Mouse (Mus musculus) forebrain, embryonic 16.5 days (tissue): ENCODE results near the gene Gnas. TPM values are rescaled to one million over a fixed set of nuclear protein-coding genes. Genes with fewer than 3 reads are reported as not detected.

Experiments
- ATAC-seq: fragments of 200-750 bp; cut with Nextera tagmentation; 2 replicates; pipeline ENCODE4 v1.8.0; 2017; ENCODE audit warnings: mild to moderate bottlenecking, moderate library complexity
- H3K27ac ChIP-seq: fragments of 300-500 bp; sonication (generic); 2 replicates; pipeline ENCODE4 v1.5.1; 2014; ENCODE audit warnings: low read length, control low read depth
- H3K27me3 ChIP-seq: fragments of 300-500 bp; sonication (generic); replicated peaks from 2 replicates; pipeline ENCODE4 v1.6.1; 2014; ENCODE audit warnings: low read length; ENCODE audit not compliant: control insufficient read depth, insufficient read depth
- H3K36me3 ChIP-seq: fragments of 300-500 bp; sonication (generic); 2 replicates; pipeline ENCODE4 v1.6.1; 2014; ENCODE audit not compliant: control insufficient read depth, insufficient read depth
- H3K4me1 ChIP-seq: fragments of 300-500 bp; sonication (generic); replicated peaks from 2 replicates; pipeline ENCODE4 v1.6.1; 2014; ENCODE audit warnings: low read length; ENCODE audit not compliant: control insufficient read depth, insufficient read depth
- H3K4me2 ChIP-seq: fragments of 300-500 bp; sonication (generic); 2 replicates; pipeline ENCODE4 v1.6.1; 2014; ENCODE audit warnings: mild to moderate bottlenecking, low read length, control low read depth
- H3K4me3 ChIP-seq: fragments of 300-500 bp; sonication (generic); replicated peaks from 2 replicates; pipeline ENCODE4 v1.5.1; 2014; ENCODE audit warnings: mild to moderate bottlenecking, low read length, control low read depth
- H3K9ac ChIP-seq: fragments of 300-500 bp; sonication (generic); replicated peaks from 2 replicates; pipeline ENCODE4 v1.6.1; 2014; ENCODE audit warnings: low read depth, low read length, control low read depth
- H3K9me3 ChIP-seq: fragments of 300-500 bp; sonication (generic); 2 replicates; pipeline ENCODE4 v1.6.1; 2016; ENCODE audit warnings: low read length; ENCODE audit not compliant: control insufficient read depth
- WGBS: fragments of 180-500 bp; shearing (Covaris S2); extraction: QIAGEN DNeasy Blood & Tissue Kit; methylation state at CpG from one replicate; pipeline ENCODE4 v1.1.7; 2014; 5-methylcytosine and 5-hydroxymethylcytosine counted together
- polyA plus RNA-seq: library from polyadenylated mRNA; unstranded; fragments of >200 nt; fragmentation: Nextera tagmentation; extraction: Ambion mirVana; gene quantifications from 2 replicates; pipeline ENCODE4 v1.2.1, GENCODE M21; 2015

The Gnas gene
- polyA plus RNA-seq, result 1,187 and 1,213 TPM in 2 replicates

DNA sequence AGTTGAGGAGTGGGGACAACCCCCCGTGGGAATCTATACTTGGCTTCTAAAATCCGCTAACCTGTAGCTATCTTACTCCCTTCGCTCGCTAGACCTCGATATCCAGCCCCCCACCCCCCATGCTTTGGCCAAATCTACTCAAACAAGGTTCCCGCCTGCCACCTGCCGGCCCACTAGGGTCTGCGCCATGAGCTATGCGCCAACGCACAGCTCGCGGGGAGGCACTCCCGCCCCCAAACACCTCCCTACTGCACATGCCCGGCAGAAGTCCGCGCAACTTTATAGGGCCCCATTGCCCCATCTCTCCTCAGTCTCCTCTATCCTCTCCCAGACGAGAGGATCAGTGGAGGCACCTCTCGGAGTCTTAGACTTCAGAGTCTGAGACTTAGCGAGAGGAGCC is at the start of gene Gnas:
Gene Gnas (plus strand): TSS at position 310 of the 400 bp plus-strand sequence.
- H3K4me2 ChIP-seq, result peak within 1 kb of the TSS; percentile 42
- H3K4me1 ChIP-seq, result peaks cover 14% of the 10 kb centered on the region; the same call in 1 of the 2 replicates
- H3K27me3 ChIP-seq, result peaks cover 38% of the 10 kb centered on the region
- H3K4me3 ChIP-seq, result peak within 1 kb of the TSS; percentile 26
- peaks cover 34% of the 10 kb centered on the region for H3K36me3 ChIP-seq
- 54% methylated on average over 19 of the region's 19 CpGs for WGBS
- peaks cover 23% of the 10 kb centered on the region for H3K9me3 ChIP-seq
- H3K27ac ChIP-seq, result no peak within 1 kb of the TSS
- peak; percentile 39; the same call in 1 of the 2 replicates for ATAC-seq
- no peak within 1 kb of the TSS for H3K9ac ChIP-seq

- Histone ChIP-seq H3K27me3 (no peaks in the 10 kb centered on the region), H3K4me3 (no peak overlapping the region), H3K9me3 (no peaks in the 10 kb centered on the region), H3K9ac (no peak overlapping the region), H3K4me2 (no peak overlapping the region), H3K4me1 (no peaks in the 10 kb centered on the region), H3K27ac (no peak overlapping the region), H3K36me3 (no peaks in the 10 kb centered on the region)
- no peak for ATAC-seq
- 97% methylated on average over 5 of the region's 5 CpGs for WGBS
Measured at GRCm38 (mm10) chr2:174242431-174242830, 41.7 kb upstream of the Gnas start.

GRCm38 (mm10) chr2:174251963-174252362 is 32.2 kb upstream of the Gnas start:
- Histone ChIP-seq H3K4me3 (no peak overlapping the region), H3K4me1 (no peaks in the 10 kb centered on the region), H3K27me3 (no peaks in the 10 kb centered on the region), H3K36me3 (no peaks in the 10 kb centered on the region), H3K27ac (no peak overlapping the region), H3K4me2 (no peak overlapping the region), H3K9ac (no peak overlapping the region), H3K9me3 (no peaks in the 10 kb centered on the region)
- no peak for ATAC-seq

- Histone ChIP-seq H3K27me3 (no peaks in the 10 kb centered on the region), H3K36me3 (no peaks in the 10 kb centered on the region), H3K4me3 (no peak overlapping the region), H3K4me1 (no peaks in the 10 kb centered on the region), H3K9me3 (no peaks in the 10 kb centered on the region), H3K4me2 (no peak overlapping the region), H3K9ac (no peak overlapping the region), H3K27ac (no peak overlapping the region)
- 29% methylated on average over 2 of the region's 2 CpGs for WGBS
- no peak for ATAC-seq
Measured at GRCm38 (mm10) chr2:174257312-174257711, 26.8 kb upstream of the Gnas start.

- H3K4me3 ChIP-seq, result no peak overlapping the region
- no peak overlapping the region for H3K27ac ChIP-seq
- H3K9me3 ChIP-seq, result no peaks in the 10 kb centered on the region
- no peaks in the 10 kb centered on the region for H3K27me3 ChIP-seq
- H3K36me3 ChIP-seq, result no peaks in the 10 kb centered on the region
- no peaks in the 10 kb centered on the region for H3K4me1 ChIP-seq
- H3K4me2 ChIP-seq, result no peak overlapping the region
- ATAC-seq, result no peak
- 7% methylated on average over 3 of the region's 3 CpGs for WGBS
- no peak overlapping the region for H3K9ac ChIP-seq
Measured at GRCm38 (mm10) chr2:174260004-174260403, 24.1 kb upstream of the Gnas start.

- no peaks in the 10 kb centered on the region for H3K27me3 ChIP-seq
Measured at GRCm38 (mm10) chr2:174260908-174261800, 23.0 kb upstream of the Gnas start.

DNA sequence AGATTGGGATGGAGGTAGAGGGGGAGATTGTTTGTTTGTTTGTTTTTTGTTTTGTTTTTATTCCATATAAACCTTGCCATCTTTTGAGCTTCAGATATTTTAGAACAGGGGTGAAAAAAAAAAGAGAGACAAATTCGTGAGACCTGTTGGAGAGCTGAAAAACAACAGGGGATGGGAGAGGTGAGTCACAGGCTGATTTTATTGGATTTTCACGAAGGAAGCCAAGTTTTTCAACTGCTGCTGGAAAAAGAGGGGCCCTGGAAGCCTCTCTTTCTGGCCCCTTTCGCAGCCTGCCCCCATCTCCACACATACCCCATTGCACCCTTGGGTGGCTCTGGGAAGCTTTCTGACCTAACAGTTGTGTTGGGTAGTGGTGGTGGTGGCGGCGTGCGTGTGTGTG is 22.3 kb upstream of the Gnas start:
- WGBS, result 45% methylated on average over 5 of the region's 6 CpGs
- Histone ChIP-seq H3K4me3 (no peak overlapping the region), H3K4me1 (no peaks in the 10 kb centered on the region), H3K9ac (no peak overlapping the region), H3K9me3 (no peaks in the 10 kb centered on the region), H3K27ac (no peak overlapping the region), H3K4me2 (no peak overlapping the region), H3K27me3 (no peaks in the 10 kb centered on the region), H3K36me3 (no peaks in the 10 kb centered on the region)
- ATAC-seq, result no peak

More at GRCm38 (mm10) chr2:174260908-174261800, 23.0 kb upstream of the Gnas start:
- H3K4me1 ChIP-seq, result no peaks in the 10 kb centered on the region
- H3K9ac ChIP-seq, result no peak overlapping the region
- no peak overlapping the region for H3K27ac ChIP-seq
- no peak overlapping the region for H3K4me3 ChIP-seq
- no peak overlapping the region for H3K4me2 ChIP-seq
- WGBS, result 7% methylated on average over 4 of the region's 4 CpGs
- no peak for ATAC-seq
- no peaks in the 10 kb centered on the region for H3K9me3 ChIP-seq
- no peaks in the 10 kb centered on the region for H3K36me3 ChIP-seq

- Histone ChIP-seq H3K27me3 (no peaks in the 10 kb centered on the region), H3K4me3 (no peak overlapping the region), H3K27ac (no peak overlapping the region), H3K36me3 (0 out of 2 replicates have a peak, but pooled peaks cover 4% of the 10 kb centered on the region), H3K9ac (no peak overlapping the region), H3K9me3 (no peaks in the 10 kb centered on the region), H3K4me2 (no peak overlapping the region), H3K4me1 (no peaks in the 10 kb centered on the region)
- WGBS, result 84% methylated on average over 5 of the region's 5 CpGs
- peak; percentile 15; the same call in 1 of the 2 replicates for ATAC-seq
Measured at GRCm38 (mm10) chr2:174263110-174263815, 20.9 kb upstream of the Gnas start.

- ATAC-seq, result no peak
- no peaks in the 10 kb centered on the region for H3K27me3 ChIP-seq
- H3K4me1 ChIP-seq, result no peaks in the 10 kb centered on the region
- H3K4me3 ChIP-seq, result no peak overlapping the region
- H3K4me2 ChIP-seq, result no peak overlapping the region
- H3K27ac ChIP-seq, result no peak overlapping the region
- 0 out of 2 replicates have a peak, but pooled peaks cover 4% of the 10 kb centered on the region for H3K36me3 ChIP-seq
- 83% methylated on average over 8 of the region's 8 CpGs for WGBS
- H3K9me3 ChIP-seq, result no peaks in the 10 kb centered on the region
- H3K9ac ChIP-seq, result no peak overlapping the region
Measured at GRCm38 (mm10) chr2:174264248-174264647, 19.9 kb upstream of the Gnas start.
